Mouse (Mus musculus) megakaryocyte-erythroid progenitor cell, adult 5-6 weeks (primary cell): ENCODE results near the gene Vipas39. TPM values are rescaled to one million over a fixed set of nuclear protein-coding genes. Genes with fewer than 3 reads are reported as not detected.
"Not testable (repeated sequence)": the region's sequence is repeated elsewhere in the genome, so short reads cannot be mapped to it uniquely, and the experiment has no call there.

ENCODE experiments used
- ATAC-seq: replicated peaks from 2 replicates; pipeline ENCODE4 v1.8.0; 2016; ENCODE audit warnings: mild to moderate bottlenecking, inconsistent platforms; ENCODE audit not compliant: severe bottlenecking, poor library complexity, low FRiP score, low TSS enrichment
- total RNA-seq, 2 experiments: library from RNA; stranded (forward) in 1 of 2; stranded (reverse) in 1 of 2; fragments of 200-1000, 215-1000 nt in 1 of 2; fragments of >200 nt in 1 of 2; fragmentation: Nextera tagmentation in 1 of 2; gene quantifications; 2 replicates each; pipeline ENCODE4 v1.2.3; 2014 to 2017

Gene Vipas39
- total RNA-seq, 2 experiments from 2014 or later, result 15.8 to 25.5 TPM

GRCm38 (mm10) chr12:87274853-87275831 lies 9.1 kb upstream of the Vipas39 start:
- no peak for ATAC-seq

- ATAC-seq, result no peak
Measured at GRCm38 (mm10) chr12:87267682-87268081, 1.6 kb upstream of the Vipas39 start.

- peak; percentile 21 for ATAC-seq
Measured at GRCm38 (mm10) chr12:87266827-87267603, 959 bp upstream of the Vipas39 start.

- ATAC-seq, result no peak
Measured at GRCm38 (mm10) chr12:87265444-87265843, 612 bp downstream of the Vipas39 start.

DNA sequence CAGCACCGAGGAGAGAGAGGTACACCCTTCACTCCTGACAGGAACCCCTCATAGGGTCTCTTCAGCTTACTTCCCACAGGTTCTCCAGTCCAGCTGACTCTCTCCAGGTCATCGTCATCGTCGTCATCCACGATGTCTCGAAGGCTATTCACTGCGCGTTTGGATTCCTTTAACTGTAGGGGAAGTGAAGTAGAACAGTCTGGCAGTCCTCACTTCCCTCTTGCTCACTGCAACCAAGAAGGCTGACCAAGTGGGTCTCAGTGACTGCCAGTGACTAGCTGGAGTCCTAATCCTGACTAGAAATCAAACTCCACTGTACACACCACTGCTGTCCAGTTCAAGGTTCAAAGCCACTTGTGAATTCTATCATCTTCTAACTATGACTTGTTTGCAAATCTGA lies 5.5 kb downstream of the Vipas39 start:
- no peak for ATAC-seq

GRCm38 (mm10) chr12:87256629-87257028 lies 9.4 kb downstream of the Vipas39 start:
- ATAC-seq, result peak; percentile 74

GRCm38 (mm10) chr12:87253878-87254277 lies 12.2 kb downstream of the Vipas39 start:
- no peak for ATAC-seq

DNA sequence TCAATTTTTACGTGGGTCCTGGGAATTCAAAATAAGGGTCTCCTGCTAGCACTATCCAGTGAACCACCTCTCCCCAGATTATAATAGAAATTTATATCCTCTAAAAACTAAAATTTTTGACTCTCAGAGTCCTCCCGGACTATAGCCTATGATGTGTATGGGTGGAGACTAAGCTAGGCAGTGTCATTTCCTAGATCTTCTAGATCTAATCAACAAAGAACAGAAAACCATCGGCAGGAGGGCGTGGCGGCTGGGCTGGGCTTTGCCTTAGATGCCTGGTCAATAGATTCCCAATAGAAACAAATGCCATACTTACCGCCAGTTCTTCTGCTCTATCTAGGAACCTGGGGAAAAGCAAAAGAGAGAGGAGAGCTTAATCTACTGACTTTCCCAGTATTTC lies 15.9 kb downstream of the Vipas39 start:
- ATAC-seq, result peak; percentile 77

GRCm38 (mm10) chr12:87238632-87239031 lies 27.4 kb downstream of the Vipas39 start, which contains the start of gene Noxred1:
TSS of gene Noxred1 (minus strand) at chr12:87238732.
- ATAC-seq, result no peak

- ATAC-seq, result no peak
Measured at GRCm38 (mm10) chr12:87236882-87237483, 29.1 kb downstream of the Vipas39 start.

DNA sequence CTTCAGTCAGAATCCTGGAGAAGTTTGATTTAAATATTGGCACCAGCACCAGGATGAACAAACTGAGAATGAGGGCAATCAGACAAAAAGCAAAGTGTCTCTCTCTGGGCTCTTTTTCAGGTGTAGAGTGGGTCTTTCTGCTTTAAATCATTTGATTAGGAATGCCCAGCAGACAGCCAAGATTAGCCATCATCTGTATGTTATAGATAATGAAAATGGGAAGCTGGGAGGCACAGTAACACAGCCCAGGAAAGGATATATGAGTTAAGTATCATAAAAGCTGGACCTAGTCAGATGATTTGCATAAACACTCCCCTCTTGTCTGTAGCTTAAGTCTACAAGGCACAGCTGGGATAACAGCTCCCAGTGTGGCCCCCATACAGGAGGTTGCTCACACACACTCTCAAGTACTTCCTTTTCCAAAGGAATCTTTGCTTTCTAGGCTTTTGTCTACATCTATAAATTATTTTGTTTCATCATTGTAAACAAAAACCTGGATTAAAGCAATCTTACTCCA lies 35.6 kb downstream of the Vipas39 start:
- ATAC-seq, result no peak

GRCm38 (mm10) chr12:87229633-87230032 lies 36.4 kb downstream of the Vipas39 start:
- ATAC-seq, result no peak

DNA sequence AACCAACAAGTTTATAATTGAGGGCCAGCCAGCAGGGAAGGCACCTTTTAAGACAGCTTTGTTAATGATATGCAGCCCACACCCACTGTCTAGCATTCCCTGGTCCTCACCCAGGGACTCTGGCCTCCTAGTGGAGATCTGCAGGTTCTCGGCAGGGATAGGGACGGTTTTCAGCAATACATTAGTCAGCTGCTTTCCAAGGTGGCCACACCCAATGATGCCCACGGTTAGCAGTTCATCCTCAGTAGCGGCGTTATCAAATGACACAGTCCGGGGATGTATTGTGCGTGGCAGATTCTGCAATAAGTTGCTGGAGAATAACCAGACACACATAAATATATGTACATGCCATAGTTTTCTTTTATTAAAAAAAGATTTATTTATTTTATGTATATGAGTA lies 39.3 kb downstream of the Vipas39 start:
- ATAC-seq, result peak; percentile 74

- ATAC-seq, result no peak
Measured at GRCm38 (mm10) chr12:87224950-87225349, 41.1 kb downstream of the Vipas39 start.

GRCm38 (mm10) chr12:87219362-87219761 lies 46.7 kb downstream of the Vipas39 start:
- no peak for ATAC-seq

GRCm38 (mm10) chr12:87217596-87217995 lies 48.5 kb downstream of the Vipas39 start:
- ATAC-seq, result no peak

DNA sequence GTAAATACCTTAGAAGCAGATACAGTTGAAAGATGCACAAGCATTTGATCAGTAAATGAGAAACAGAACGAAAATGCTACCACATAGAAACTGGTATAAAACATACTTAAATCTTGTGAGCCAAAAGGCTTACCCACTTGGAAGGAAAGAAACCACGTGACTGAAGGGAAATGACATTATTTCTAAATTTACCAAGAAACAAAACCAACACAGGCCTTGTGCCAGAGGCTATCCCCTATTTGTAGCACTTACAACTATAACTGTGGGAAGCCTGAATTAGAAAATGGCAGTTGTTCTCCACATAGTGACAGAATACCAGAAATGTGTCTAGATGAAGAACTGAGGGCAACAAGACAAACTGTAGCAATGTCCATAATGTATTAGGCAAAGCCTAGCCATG lies 50.0 kb downstream of the Vipas39 start:
- no peak for ATAC-seq

DNA sequence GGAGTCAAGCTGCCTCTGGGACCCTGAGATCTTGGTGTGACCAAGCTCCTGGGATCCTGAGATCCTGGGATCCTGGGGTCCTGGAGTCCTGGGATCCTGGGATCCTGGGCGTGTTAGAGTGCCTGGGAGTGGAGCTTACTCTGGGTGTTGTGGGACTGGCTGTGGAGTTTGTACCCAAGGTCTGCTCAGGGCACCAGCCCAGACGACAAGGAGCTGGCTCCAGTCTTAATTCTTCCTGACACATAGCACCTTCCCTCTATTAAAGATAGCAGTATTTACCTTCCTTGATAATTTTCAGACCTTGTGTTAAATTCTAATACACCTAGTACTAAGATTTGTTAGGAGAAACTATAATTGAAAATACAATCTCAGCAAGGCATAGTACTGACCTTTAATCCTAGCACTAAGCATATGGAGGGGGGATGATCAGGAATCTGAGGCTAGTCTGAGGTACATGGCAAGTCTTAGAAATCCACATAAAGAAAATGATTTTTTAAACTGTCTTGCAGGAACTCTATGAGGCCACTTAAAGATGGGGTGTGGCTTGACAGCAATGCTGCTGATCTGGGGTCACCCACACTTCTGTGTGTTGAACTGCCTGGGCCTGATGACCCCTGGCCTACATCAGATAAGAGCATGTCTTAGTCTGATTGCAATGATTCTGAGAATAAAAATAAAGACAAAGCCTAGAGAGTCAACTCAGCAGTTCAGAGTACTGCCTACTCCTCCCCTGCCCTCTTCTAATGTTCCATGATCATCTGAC lies 53.0 kb downstream of the Vipas39 start:
- ATAC-seq, result no peak

GRCm38 (mm10) chr12:87205789-87206188 lies 60.3 kb downstream of the Vipas39 start:
- ATAC-seq, result not testable (repeated sequence)
